Mouse (Mus musculus): Measurements from ENCODE around the gene Mrm2. TPM values are rescaled to one million over a fixed set of nuclear protein-coding genes. Genes with fewer than 3 reads are reported as not detected.
A peak's percentile ranks its signal among the peaks of the same experiment; 100 is the strongest.

Mrm2 gene
- polyA plus RNA-seq (2015; fragmentation: Nextera tagmentation; extraction: Ambion mirVana) = 22.0 and 23.9 TPM in 2 replicates

GRCm38 (mm10) chr5:140331615-140332512, at the start of gene Mrm2:
Gene Mrm2 (minus strand): TSS chr5:140331898.
- Histone ChIP-seq H3K27me3 (ENCODE audit: insufficient read depth, low read length) (no peaks in the 10 kb centered on the region), H3K4me3 (ENCODE audit: low read length) (peak within 1 kb of the TSS; percentile 81), H3K9ac (replicated peaks; ENCODE audit: low read length) (peak within 1 kb of the TSS; percentile 94), H3K4me2 (replicated peaks; ENCODE audit: low read depth, low read length) (peak within 1 kb of the TSS; percentile 83), H3K4me1 (ENCODE audit: insufficient read depth, low read length) (peaks cover 19% of the 10 kb centered on the region), H3K9me3 (ENCODE audit: low read length) (no peaks in the 10 kb centered on the region), H3K27ac (ENCODE audit: low read length) (peak within 1 kb of the TSS; percentile 96), H3K36me3 (ENCODE audit: insufficient read depth, low read length) (peaks cover 23% of the 10 kb centered on the region)
- peak; percentile 88 for ATAC-seq (ENCODE audit: low FRiP score, low TSS enrichment)
- WGBS = 1% methylated on average over 39 of the region's 39 CpGs

- peaks cover 28% of the 10 kb centered on the region for H3K4me1 ChIP-seq (ENCODE audit: insufficient read depth, low read length)
- WGBS = 85% methylated on average over 7 of the region's 7 CpGs
- H3K27ac ChIP-seq (ENCODE audit: low read length) = no peak overlapping the region
- no peak for ATAC-seq (ENCODE audit: low FRiP score, low TSS enrichment)
- no peak overlapping the region for H3K4me2 ChIP-seq (replicated peaks; ENCODE audit: low read depth, low read length)
- no peaks in the 10 kb centered on the region for H3K36me3 ChIP-seq (ENCODE audit: insufficient read depth, low read length)
- no peak overlapping the region for H3K4me3 ChIP-seq (ENCODE audit: low read length)
- H3K9ac ChIP-seq (replicated peaks; ENCODE audit: low read length) = no peak overlapping the region
- no peaks in the 10 kb centered on the region for H3K9me3 ChIP-seq (ENCODE audit: low read length)
- no peaks in the 10 kb centered on the region for H3K27me3 ChIP-seq (ENCODE audit: insufficient read depth, low read length)
Observed at GRCm38 (mm10) chr5:140381156-140381555, 49.5 kb upstream of the Mrm2 start.

GRCm38 (mm10) chr5:140379299-140379698, 47.6 kb upstream of the Mrm2 start:
- no peaks in the 10 kb centered on the region for H3K27me3 ChIP-seq (ENCODE audit: insufficient read depth, low read length)
- no peak overlapping the region for H3K9ac ChIP-seq (replicated peaks; ENCODE audit: low read length)
- H3K4me3 ChIP-seq (ENCODE audit: low read length) = no peak overlapping the region
- H3K9me3 ChIP-seq (ENCODE audit: low read length) = no peaks in the 10 kb centered on the region
- H3K27ac ChIP-seq (ENCODE audit: low read length) = peak overlapping the region; percentile 38; the same call in 1 of the 2 replicates
- H3K4me1 ChIP-seq (ENCODE audit: insufficient read depth, low read length) = peaks cover 26% of the 10 kb centered on the region
- no peak overlapping the region for H3K4me2 ChIP-seq (replicated peaks; ENCODE audit: low read depth, low read length)
- WGBS = 71% methylated on average over 6 of the region's 6 CpGs
- no peaks in the 10 kb centered on the region for H3K36me3 ChIP-seq (ENCODE audit: insufficient read depth, low read length)
- no peak for ATAC-seq (ENCODE audit: low FRiP score, low TSS enrichment)

- no peak for ATAC-seq (ENCODE audit: low FRiP score, low TSS enrichment)
- Histone ChIP-seq H3K9me3 (ENCODE audit: low read length) (no peaks in the 10 kb centered on the region), H3K9ac (replicated peaks; ENCODE audit: low read length) (no peak overlapping the region), H3K27ac (ENCODE audit: low read length) (no peak overlapping the region), H3K4me3 (ENCODE audit: low read length) (no peak overlapping the region), H3K4me2 (replicated peaks; ENCODE audit: low read depth, low read length) (no peak overlapping the region), H3K4me1 (ENCODE audit: insufficient read depth, low read length) (peaks cover 25% of the 10 kb centered on the region), H3K36me3 (ENCODE audit: insufficient read depth, low read length) (no peaks in the 10 kb centered on the region), H3K27me3 (ENCODE audit: insufficient read depth, low read length) (no peaks in the 10 kb centered on the region)
- 93% methylated on average over 6 of the region's 6 CpGs for WGBS
Observed at GRCm38 (mm10) chr5:140378121-140378853, 46.6 kb upstream of the Mrm2 start.

- H3K4me1 ChIP-seq (ENCODE audit: insufficient read depth, low read length) = peaks cover 19% of the 10 kb centered on the region
- H3K9ac ChIP-seq (replicated peaks; ENCODE audit: low read length) = no peak overlapping the region
- H3K4me3 ChIP-seq (ENCODE audit: low read length) = no peak overlapping the region
- no peaks in the 10 kb centered on the region for H3K36me3 ChIP-seq (ENCODE audit: insufficient read depth, low read length)
- 0 out of 2 replicates have a peak overlapping the region, but pooled peaks have one; percentile 18 for H3K27ac ChIP-seq (ENCODE audit: low read length)
- 94% methylated on average over 4 of the region's 4 CpGs for WGBS
- ATAC-seq (ENCODE audit: low FRiP score, low TSS enrichment) = no peak; the same call in 1 of the 2 replicates
- no peak overlapping the region for H3K4me2 ChIP-seq (replicated peaks; ENCODE audit: low read depth, low read length)
- H3K9me3 ChIP-seq (ENCODE audit: low read length) = no peaks in the 10 kb centered on the region
- H3K27me3 ChIP-seq (ENCODE audit: insufficient read depth, low read length) = no peaks in the 10 kb centered on the region
Observed at GRCm38 (mm10) chr5:140375249-140375829, 43.6 kb upstream of the Mrm2 start.

GRCm38 (mm10) chr5:140374226-140374625, 42.5 kb upstream of the Mrm2 start:
- no peak overlapping the region for H3K9ac ChIP-seq (replicated peaks; ENCODE audit: low read length)
- WGBS = 15% methylated on average over 3 of the region's 3 CpGs
- no peaks in the 10 kb centered on the region for H3K9me3 ChIP-seq (ENCODE audit: low read length)
- H3K4me2 ChIP-seq (replicated peaks; ENCODE audit: low read depth, low read length) = no peak overlapping the region
- no peaks in the 10 kb centered on the region for H3K36me3 ChIP-seq (ENCODE audit: insufficient read depth, low read length)
- no peaks in the 10 kb centered on the region for H3K27me3 ChIP-seq (ENCODE audit: insufficient read depth, low read length)
- no peak for ATAC-seq (ENCODE audit: low FRiP score, low TSS enrichment)
- H3K4me1 ChIP-seq (ENCODE audit: insufficient read depth, low read length) = peaks cover 17% of the 10 kb centered on the region
- H3K27ac ChIP-seq (ENCODE audit: low read length) = no peak overlapping the region
- no peak overlapping the region for H3K4me3 ChIP-seq (ENCODE audit: low read length)

GRCm38 (mm10) chr5:140373711-140374110, 42.0 kb upstream of the Mrm2 start:
- H3K4me1 ChIP-seq (ENCODE audit: insufficient read depth, low read length) = peaks cover 14% of the 10 kb centered on the region
- WGBS = 63% methylated on average over 2 of the region's 2 CpGs
- no peak for ATAC-seq (ENCODE audit: low FRiP score, low TSS enrichment)
- H3K9me3 ChIP-seq (ENCODE audit: low read length) = no peaks in the 10 kb centered on the region
- no peak overlapping the region for H3K27ac ChIP-seq (ENCODE audit: low read length)
- H3K27me3 ChIP-seq (ENCODE audit: insufficient read depth, low read length) = no peaks in the 10 kb centered on the region
- no peak overlapping the region for H3K9ac ChIP-seq (replicated peaks; ENCODE audit: low read length)
- H3K36me3 ChIP-seq (ENCODE audit: insufficient read depth, low read length) = no peaks in the 10 kb centered on the region
- H3K4me2 ChIP-seq (replicated peaks; ENCODE audit: low read depth, low read length) = no peak overlapping the region
- no peak overlapping the region for H3K4me3 ChIP-seq (ENCODE audit: low read length)

GRCm38 (mm10) chr5:140371671-140372070, 40.0 kb upstream of the Mrm2 start:
- H3K4me1 ChIP-seq (ENCODE audit: insufficient read depth, low read length) = peaks cover 14% of the 10 kb centered on the region
- no peak overlapping the region for H3K4me3 ChIP-seq (ENCODE audit: low read length)
- WGBS = 94% methylated on average over 3 of the region's 3 CpGs
- no peak for ATAC-seq (ENCODE audit: low FRiP score, low TSS enrichment)
- H3K4me2 ChIP-seq (replicated peaks; ENCODE audit: low read depth, low read length) = no peak overlapping the region
- no peak overlapping the region for H3K27ac ChIP-seq (ENCODE audit: low read length)
- H3K9me3 ChIP-seq (ENCODE audit: low read length) = no peaks in the 10 kb centered on the region
- H3K36me3 ChIP-seq (ENCODE audit: insufficient read depth, low read length) = no peaks in the 10 kb centered on the region
- no peak overlapping the region for H3K9ac ChIP-seq (replicated peaks; ENCODE audit: low read length)
- no peaks in the 10 kb centered on the region for H3K27me3 ChIP-seq (ENCODE audit: insufficient read depth, low read length)

GRCm38 (mm10) chr5:140370446-140371254, 39.0 kb upstream of the Mrm2 start:
- peak overlapping the region; percentile 2; the same call in 1 of the 2 replicates for H3K27ac ChIP-seq (ENCODE audit: low read length)
- H3K4me2 ChIP-seq (replicated peaks; ENCODE audit: low read depth, low read length) = no peak overlapping the region
- WGBS = 69% methylated on average over 6 of the region's 6 CpGs
- H3K27me3 ChIP-seq (ENCODE audit: insufficient read depth, low read length) = no peaks in the 10 kb centered on the region
- H3K4me1 ChIP-seq (ENCODE audit: insufficient read depth, low read length) = peaks cover 14% of the 10 kb centered on the region
- no peak for ATAC-seq (ENCODE audit: low FRiP score, low TSS enrichment)
- no peak overlapping the region for H3K4me3 ChIP-seq (ENCODE audit: low read length)
- no peaks in the 10 kb centered on the region for H3K9me3 ChIP-seq (ENCODE audit: low read length)
- 0 out of 2 replicates have a peak, but pooled peaks cover 4% of the 10 kb centered on the region for H3K36me3 ChIP-seq (ENCODE audit: insufficient read depth, low read length)
- no peak overlapping the region for H3K9ac ChIP-seq (replicated peaks; ENCODE audit: low read length)

Data from kidney, embryonic 16.5 days (tissue).